Mouse (Mus musculus): ENCODE results near the gene Ccdc54. TPM values are rescaled to one million over a fixed set of nuclear protein-coding genes. Genes with fewer than 3 reads are reported as not detected.

The Ccdc54 gene
- polyA plus RNA-seq (2012; fragmentation: generic; extraction: Trizol) = not detected

GRCm38 (mm10) chr16:50591054-50591453, at the start of gene Ccdc54:
Gene Ccdc54 (minus strand): TSS chr16:50591154.

Other genes starting within 250 kb of the Ccdc54 start
- 1 to 10 TPM in 1 of 2 experiments, under 1 TPM in 1; 0.76 to 3.2 TPM for gene Bbx, start 158.8 kb downstream of the Ccdc54 start, polyA plus RNA-seq (2012; fragmentation: generic; extraction: Trizol)